Mouse (Mus musculus) monocyte, adult 5-6 weeks (primary cell): Measurements from ENCODE around the gene Slc25a33. TPM values are rescaled to one million over a fixed set of nuclear protein-coding genes. Genes with fewer than 3 reads are reported as not detected.

ENCODE experiments used
- ATAC-seq: fragments of 153-309, 156-312 bp; replicated peaks from 2 replicates; pipeline ENCODE4 v1.8.0; 2017; ENCODE audit warnings: mild to moderate bottlenecking; ENCODE audit not compliant: low TSS enrichment, insufficient number of reproducible peaks, severe bottlenecking, poor library complexity, low FRiP score
- total RNA-seq: library from RNA; stranded (forward); fragments of 200-1000, 200-491, 200-594 nt; gene quantifications from 3 replicates; pipeline ENCODE4 v1.2.3, GENCODE M21; 2017

Gene Slc25a33
- 9.8 to 16.9 TPM (median 13.1 TPM) in 3 replicates for total RNA-seq

DNA sequence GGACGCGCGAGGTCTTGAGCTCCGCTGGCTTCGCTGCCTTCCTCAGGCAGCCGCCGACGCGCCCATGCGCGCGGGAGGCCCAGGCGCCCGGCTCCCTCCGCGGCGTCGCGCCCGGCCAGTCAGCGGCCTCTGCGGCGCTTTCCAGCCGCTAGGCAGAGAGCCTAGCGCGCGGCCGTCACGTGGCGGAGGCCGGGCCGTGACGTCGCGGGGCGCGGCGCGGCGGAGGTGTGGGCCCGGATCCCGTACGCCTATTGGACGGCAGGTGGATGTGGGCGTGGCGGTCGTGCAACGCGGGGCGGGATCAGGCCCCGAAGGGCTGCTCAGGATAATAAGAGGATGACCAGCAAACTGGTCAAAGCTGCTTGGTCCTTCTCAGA, at the start of gene Slc25a33:
Slc25a33 (minus strand) TSS at position 184 of the 377 bp plus-strand sequence.
- peak; percentile 94 for ATAC-seq

GRCm38 (mm10) chr4:149822586-149823196, 48.6 kb upstream of the Slc25a33 start:
- no peak for ATAC-seq

GRCm38 (mm10) chr4:149822126-149822525, 48.0 kb upstream of the Slc25a33 start:
- no peak for ATAC-seq

- ATAC-seq = no peak
Observed at GRCm38 (mm10) chr4:149820569-149820968, 46.5 kb upstream of the Slc25a33 start.

GRCm38 (mm10) chr4:149819195-149819594, 45.1 kb upstream of the Slc25a33 start:
- no peak for ATAC-seq

DNA sequence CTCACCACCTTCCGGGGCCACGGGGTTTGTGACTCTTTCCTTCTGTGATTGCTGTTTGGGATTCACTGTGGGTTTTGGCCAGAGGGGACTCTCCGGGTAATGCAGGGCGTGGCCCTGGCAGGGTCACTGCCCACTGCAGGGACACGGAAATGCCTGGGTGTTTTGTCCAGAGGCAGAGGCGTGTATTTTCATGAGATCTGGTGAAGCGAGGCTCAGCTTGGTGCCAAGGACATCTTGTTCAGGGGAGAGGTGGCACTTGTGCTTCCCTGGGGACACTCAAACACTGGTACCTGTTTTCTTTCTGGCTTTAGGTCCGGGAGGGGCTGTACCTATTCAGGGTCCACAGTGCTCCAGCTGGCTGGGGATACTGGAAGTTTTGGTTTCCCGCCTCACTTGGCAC, 42.5 kb upstream of the Slc25a33 start:
- no peak for ATAC-seq

- no peak for ATAC-seq
Observed at GRCm38 (mm10) chr4:149815586-149815985, 41.5 kb upstream of the Slc25a33 start.

DNA sequence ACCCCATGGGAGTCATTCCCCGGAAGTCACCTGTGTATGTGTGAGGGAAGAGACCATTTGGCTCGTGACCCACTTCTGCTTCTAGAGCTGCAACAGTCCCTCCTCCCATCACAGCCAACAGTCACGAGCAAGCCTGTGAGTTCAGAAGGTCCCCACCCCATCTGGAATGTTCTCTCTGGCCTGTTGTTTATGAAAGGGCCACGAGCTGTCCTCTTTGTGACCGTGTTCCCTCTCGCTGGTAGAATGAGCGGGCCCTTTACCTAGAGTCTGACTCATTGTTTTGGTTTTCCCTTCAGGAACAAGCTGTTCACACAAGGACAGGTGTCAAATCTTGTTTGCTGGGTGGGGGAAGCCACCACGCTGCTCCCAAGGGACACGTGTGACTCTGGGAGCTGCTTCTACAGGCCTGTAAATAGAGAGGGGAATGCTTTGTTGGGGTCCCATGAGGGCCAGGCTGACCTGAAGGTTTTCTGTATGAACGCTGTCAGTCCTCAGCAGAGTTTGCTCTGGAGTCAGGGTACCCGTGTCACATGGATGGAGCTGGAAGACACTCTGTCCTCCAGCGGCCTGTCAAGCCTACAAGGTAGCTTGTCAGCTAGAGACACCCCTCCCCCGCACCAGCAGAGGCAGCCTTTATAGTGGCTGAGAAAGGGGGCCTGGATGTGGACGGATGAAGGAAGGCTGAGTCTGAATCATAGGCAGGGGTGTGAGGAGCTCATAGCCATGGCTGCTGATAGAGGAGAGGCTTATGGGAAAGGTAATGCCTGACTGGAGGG, 39.5 kb upstream of the Slc25a33 start:
- no peak for ATAC-seq

GRCm38 (mm10) chr4:149810372-149810771, 36.3 kb upstream of the Slc25a33 start:
- 0 out of 2 replicates have a peak, but pooled peaks have one; percentile 27 for ATAC-seq

DNA sequence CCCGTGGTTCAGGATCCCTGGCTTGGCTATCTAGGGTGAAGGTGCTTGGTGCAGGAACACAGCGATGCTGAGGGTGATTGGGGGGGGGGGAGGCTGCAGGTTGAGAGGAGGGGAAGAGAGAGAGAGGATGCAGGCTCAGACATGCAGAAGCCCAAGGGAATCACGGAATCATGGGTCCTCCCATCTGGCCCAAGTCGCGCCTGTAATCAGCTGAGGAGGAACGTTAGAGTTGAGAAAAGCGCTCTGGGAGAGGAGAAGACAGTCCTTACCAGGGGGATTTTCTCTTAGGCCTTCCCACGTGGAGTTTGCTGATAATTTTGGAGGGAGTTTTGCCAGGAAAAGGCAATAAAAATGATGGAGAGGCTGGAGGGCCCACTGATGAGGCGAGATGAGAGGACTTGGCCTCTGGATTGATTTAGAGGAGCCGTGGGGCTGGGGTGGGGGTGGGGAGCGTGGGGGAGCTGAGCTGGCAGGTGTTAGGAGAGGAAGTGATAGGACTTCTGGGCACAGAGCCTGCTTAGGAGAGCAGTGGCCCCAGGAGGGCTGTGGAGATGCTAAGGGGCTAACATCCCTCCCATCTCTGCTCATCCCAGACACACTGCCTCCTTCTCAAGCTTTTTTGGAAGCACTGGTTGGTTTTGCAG, 34.6 kb upstream of the Slc25a33 start:
- ATAC-seq = no peak

DNA sequence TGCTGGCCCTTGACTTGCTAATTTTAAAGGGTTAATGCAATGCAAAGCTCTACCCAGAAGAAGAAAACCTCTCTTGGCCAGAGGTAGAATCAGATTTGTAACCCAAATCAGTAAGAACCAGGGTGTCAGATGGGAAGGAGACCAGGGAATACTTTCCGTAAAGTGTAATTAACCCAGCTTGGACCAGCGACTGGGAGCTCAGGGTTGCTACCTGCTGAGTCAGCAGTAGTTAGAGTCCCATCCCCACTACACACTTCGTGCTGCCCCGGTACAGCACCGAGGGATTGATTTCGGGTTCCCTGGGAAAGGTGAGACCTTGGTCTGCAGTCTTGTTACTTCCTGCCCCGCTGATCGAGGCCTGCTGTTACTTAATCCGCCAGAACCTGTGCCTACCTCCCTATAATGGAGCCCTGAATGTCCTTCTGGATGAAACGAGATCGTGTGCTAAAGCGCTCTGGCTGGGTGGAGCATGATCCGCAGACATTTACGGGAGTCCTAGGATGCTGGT, 34.0 kb upstream of the Slc25a33 start:
- no peak for ATAC-seq

GRCm38 (mm10) chr4:149806699-149807381, 32.8 kb upstream of the Slc25a33 start:
- ATAC-seq = peak; percentile 77

DNA sequence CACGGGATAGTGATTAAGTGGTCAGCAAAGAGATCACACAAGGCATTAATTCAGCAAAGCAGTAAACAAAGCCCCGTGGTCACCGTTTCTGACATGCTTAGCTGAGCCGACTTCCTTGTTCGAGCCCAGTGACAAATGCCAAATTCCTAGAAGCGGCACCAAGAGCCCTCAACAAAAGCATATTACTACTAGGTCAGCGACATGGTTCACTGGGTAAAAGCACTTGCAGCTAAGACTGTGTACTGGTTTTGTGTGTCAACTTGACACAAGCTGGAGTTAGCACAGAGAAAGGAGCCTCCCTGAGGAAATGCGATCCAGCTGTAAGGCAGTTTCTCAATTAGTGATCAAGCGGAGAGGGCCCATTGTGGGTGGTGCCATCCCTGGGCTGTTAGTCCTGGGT, 28.2 kb upstream of the Slc25a33 start:
- no peak for ATAC-seq

GRCm38 (mm10) chr4:149800576-149800975, 26.5 kb upstream of the Slc25a33 start:
- no peak for ATAC-seq

GRCm38 (mm10) chr4:149800172-149800464, 26.0 kb upstream of the Slc25a33 start:
- no peak for ATAC-seq

DNA sequence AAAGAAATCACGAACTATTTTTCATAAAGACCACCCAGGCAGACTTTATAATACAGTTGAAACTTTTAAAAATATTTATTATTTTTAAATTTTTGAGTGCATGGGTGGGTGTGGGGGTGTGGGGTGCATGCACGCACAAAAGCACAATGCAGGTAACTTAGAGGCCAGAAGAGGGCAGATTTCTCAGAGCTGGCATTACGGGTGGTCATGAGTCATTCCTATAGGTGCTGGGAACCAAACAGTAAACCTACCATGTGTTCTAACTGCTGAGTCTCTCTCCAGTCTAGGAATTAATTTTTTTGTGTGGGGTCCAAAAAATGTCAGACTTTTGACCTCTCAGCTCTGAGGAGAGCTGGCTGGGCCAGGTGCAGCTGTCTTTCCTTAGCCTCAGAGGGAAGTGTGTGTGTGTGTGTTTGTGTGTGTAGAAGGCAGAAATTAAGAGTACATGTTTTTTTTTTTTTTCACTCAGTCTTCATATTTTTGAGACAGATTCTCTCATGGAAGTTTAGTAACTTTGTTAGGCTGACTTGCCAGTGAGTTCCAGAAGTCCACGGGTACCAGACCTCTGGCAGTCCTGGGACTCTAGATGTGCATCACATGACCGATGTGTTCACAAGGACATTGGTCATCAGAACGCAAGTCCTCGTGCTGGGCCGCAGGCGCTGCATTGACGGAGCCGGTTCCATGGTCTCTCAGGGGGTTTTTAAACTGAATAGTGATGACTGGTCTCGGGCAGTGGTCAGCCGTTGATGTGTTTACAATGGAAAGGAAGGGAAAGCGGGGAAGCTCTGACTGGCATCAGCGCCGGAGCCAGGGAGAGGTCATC, 25.5 kb upstream of the Slc25a33 start:
- no peak for ATAC-seq

DNA sequence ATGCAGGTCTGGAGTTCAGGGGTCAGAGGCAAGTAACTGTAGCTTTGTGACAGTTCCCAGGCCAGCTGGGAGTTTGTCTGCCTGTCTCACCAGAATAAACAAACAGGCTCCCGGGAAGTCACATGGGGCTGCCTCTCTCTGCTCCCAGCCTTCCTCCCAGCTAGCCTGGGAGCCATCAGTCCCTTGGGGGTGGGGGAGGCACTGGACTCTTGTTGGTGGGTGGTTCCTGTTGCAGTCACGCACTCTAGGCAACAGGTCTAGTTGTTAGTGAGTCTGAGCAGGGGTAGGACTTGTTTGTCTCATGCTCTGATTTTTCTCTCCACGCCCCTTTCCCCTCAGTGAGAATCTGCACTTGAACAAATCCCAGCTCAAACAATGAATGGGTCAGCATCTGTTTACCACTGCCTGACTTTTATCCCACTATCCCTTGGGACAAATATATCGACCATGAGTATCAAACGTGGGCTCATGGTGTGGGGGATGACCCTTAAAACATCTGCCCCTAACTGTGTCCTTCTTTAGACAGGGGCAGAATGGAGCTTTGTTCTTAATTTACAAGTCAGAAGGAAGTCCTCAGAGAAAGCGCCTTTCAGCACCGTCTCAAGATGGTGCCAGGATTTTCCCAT, 24.7 kb upstream of the Slc25a33 start:
- no peak for ATAC-seq

DNA sequence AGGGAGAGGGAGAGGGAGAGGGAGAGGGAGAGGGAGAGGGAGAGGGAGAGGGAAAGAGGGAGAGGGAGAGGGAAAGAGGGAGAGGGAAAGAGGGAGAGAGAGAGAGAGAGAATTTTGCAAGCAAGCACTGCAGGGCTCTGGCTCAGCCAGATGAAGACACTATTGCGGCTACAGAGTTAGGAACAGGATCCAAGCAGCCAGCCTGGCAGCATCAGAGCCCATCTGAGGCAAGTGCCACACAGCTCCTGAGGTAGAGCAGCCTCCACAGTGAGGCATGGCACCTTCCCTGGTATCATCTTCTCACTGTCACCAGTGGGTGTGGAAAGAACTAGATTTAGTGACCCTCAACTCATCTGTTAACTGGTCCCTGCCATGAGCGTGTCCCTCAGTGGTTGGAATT, 24.0 kb upstream of the Slc25a33 start:
- no peak for ATAC-seq
